Mouse (Mus musculus) G1E (cell line): ENCODE measurements at regions not wholly inside any gene's neighbourhood (a gene's known extent, or its start where the extent isn't known, plus 50 kb on each side); places are given as distances from the start of the nearest gene placed in this dataset.

Experiments used
- CTCF ChIP-seq: IDR thresholded peaks from 2 replicates; pipeline ENCODE4 v1.5.1; 2012; ENCODE audit warnings: low read depth, low read length, inconsistent platforms, mixed read lengths
- GATA1 ChIP-seq: IDR thresholded peaks from 2 replicates; pipeline ENCODE4 v1.6.1; 2012; ENCODE audit warnings: borderline replicate concordance, low read length, inconsistent platforms, mixed read lengths

- TF ChIP-seq CTCF, result no peak
- no peak for TF ChIP-seq GATA1
Observed at GRCm38 (mm10) chr19:15851622-15852021, 95.5 kb downstream of the Psat1 start.
